Comparison of ENCODE assay signal across 20 mouse cellular contexts in the genomic region with DNA sequence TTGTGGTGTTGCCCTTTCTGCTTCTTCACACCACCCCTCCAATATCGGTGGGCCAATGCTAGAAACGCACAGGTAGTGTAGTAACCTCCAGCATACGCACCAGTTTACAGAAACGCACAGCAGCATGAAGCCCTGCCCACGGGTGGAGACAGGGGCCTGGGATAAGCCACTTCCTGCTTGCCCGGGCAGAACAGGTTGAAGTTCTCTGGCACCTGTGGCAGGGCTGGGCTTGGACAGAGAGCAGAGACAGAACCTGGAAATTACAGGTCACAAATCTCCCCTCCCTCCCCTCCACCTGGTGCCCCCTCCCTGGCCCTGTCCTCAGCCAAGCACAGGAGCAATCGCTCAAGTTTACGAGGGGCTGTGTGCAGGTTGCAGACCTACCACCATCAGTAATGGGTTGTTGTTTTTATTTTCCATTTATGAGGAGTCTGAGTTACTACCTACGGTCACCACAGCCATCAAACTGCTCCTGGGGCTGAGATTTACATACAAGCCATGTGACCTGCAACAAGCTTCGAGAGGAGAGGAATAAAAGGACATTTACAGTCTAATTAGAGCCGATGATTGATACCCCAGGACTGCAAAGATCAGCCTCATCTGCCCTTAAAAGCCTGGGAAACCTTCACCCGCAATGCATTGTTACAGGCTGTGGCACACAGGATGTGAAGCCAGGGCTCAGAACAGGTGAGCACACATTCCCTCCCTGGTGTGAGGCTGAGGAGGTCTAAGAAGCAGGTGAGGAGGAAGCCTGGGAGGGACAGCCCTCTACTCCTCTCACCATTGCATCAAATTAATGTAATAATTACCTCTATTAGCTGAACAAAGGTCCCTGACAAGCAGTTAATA.
DNase-seq lines count a peak whose midpoint lies in the region; ATAC-seq and TF ChIP-seq lines count a peak whose summit lies in the region.
"Had no signal": no experiment of that assay in that cellular context is flagged by ENCODE, and none has a peak within 500 bp of the region (broad histone marks: within the 10 kb centered on the region; RNA-seq: fewer than 3 reads in every experiment).

No protein-coding gene starts in this region.

- 0 out of 2 replicates have a peak, but pooled peaks cover 2% of the 10 kb centered on the region for H3K4me1 ChIP-seq in limb, embryonic 11.5 days (ENCODE audit: control insufficient read depth, insufficient read depth, low read length)
- peaks cover 21% of the 10 kb centered on the region for H3K4me1 ChIP-seq in limb, embryonic 10.5 days
- H3K4me1 ChIP-seq in intestine, embryonic 15.5 days (replicated peaks), result no peaks in the 10 kb centered on the region; the same call in 1 of the 2 replicates
- H3K4me1 ChIP-seq in kidney, embryonic 14.5 days (ENCODE audit: control insufficient read depth, insufficient read depth, low read length), result peaks cover 11% of the 10 kb centered on the region; the same call in 1 of the 2 replicates
- peaks cover 6% of the 10 kb centered on the region; the same call in 1 of the 2 replicates for H3K4me1 ChIP-seq in hindbrain, embryonic 10.5 days (replicated peaks)
- H3K4me1 ChIP-seq in hindbrain, postnatal 0 days (ENCODE audit: insufficient read depth, low read length), result no peaks in the 10 kb centered on the region

- no peak for TF ChIP-seq CTCF in hindbrain, postnatal 0 days (IDR thresholded peaks at IDR 0.05; ENCODE audit: low read depth)

- H3K27ac ChIP-seq in limb, embryonic 11.5 days (replicated peaks; ENCODE audit: low read depth, low read length), result no peak overlapping the region
- no peak overlapping the region for H3K27ac ChIP-seq in limb, embryonic 10.5 days
- 0 out of 2 replicates have a peak overlapping the region, but pooled peaks have one; percentile 48 for H3K27ac ChIP-seq in intestine, embryonic 15.5 days
- no peak overlapping the region for H3K27ac ChIP-seq in kidney, embryonic 14.5 days (ENCODE audit: low read depth, low read length)
- no peak overlapping the region for H3K27ac ChIP-seq in hindbrain, embryonic 10.5 days
- no peak overlapping the region for H3K27ac ChIP-seq in hindbrain, postnatal 0 days
- H3K27ac ChIP-seq: heart, embryonic 13.5 days; limb, embryonic 15.5 days; midbrain, embryonic 15.5 days had no signal

- no peak overlapping the region for H3K4me2 ChIP-seq in limb, embryonic 11.5 days (ENCODE audit: low read depth, severe bottlenecking)
- no peak overlapping the region; the same call in 1 of the 2 replicates for H3K4me2 ChIP-seq in intestine, embryonic 15.5 days (replicated peaks)
- H3K4me2 ChIP-seq in kidney, embryonic 14.5 days (replicated peaks; ENCODE audit: low read depth, low read length), result no peak overlapping the region
- no peak overlapping the region for H3K4me2 ChIP-seq in hindbrain, postnatal 0 days (ENCODE audit: low read depth, low read length)
- H3K4me2 ChIP-seq: heart, embryonic 13.5 days; limb, embryonic 15.5 days; midbrain, embryonic 15.5 days had no signal

- ATAC-seq in limb, embryonic 11.5 days (ENCODE audit: insufficient number of reproducible peaks, low FRiP score, low TSS enrichment, low read depth), result peak; percentile 26; the same call in 1 of the 2 replicates
- peak; percentile 91 for ATAC-seq in intestine, embryonic 15.5 days
- peak; percentile 90; the same call in 1 of the 2 replicates for ATAC-seq in kidney, embryonic 14.5 days (ENCODE audit: low FRiP score, low TSS enrichment)
- no peak for ATAC-seq in erythroblast, adult 5-6 weeks (replicated peaks; ENCODE audit: low FRiP score, poor library complexity, severe bottlenecking)
- no peak for ATAC-seq in hindbrain, postnatal 0 days
- ATAC-seq: inflammation-experienced regulatory T-cells, adult 6 months; midbrain, embryonic 15.5 days had no signal

- DNase-seq in limb, embryonic 11.5 days (ENCODE audit: low spot score), result peak; percentile 29
- no peak for DNase-seq in limb, embryonic 10.5 days (ENCODE audit: low spot score)
- DNase-seq in kidney, postnatal 4 days, result peak; percentile 50 to 62
- DNase-seq in hindbrain, embryonic 10.5 days (ENCODE audit: low spot score), result no peak
- DNase-seq in hindbrain, postnatal 0 days (ENCODE audit: low spot score), result no peak
- DNase-seq: adrenal gland, adult 8-10 months; cerebellum, adult 11-12 months; cerebellum, postnatal 36 days; gastrocnemius, postnatal 36 days; heart, postnatal 36 days; layer of hippocampus, adult 9-11 months; lung, postnatal 10 days; thymus, postnatal 25 days had no signal

- 36% methylated on average over 12 of the region's 12 CpGs for WGBS in limb, embryonic 11.5 days
- 52% methylated on average over 12 of the region's 12 CpGs for WGBS in limb, embryonic 10.5 days
- 39% methylated on average over 12 of the region's 12 CpGs for WGBS in intestine, embryonic 15.5 days
- WGBS in kidney, embryonic 14.5 days, result 25% methylated on average over 12 of the region's 12 CpGs
- WGBS in hindbrain, embryonic 10.5 days, result 87% methylated on average over 12 of the region's 12 CpGs
- WGBS in hindbrain, postnatal 0 days, result 82% methylated on average over 12 of the region's 12 CpGs

- no peak overlapping the region for H3K4me3 ChIP-seq in limb, embryonic 11.5 days (ENCODE audit: low read depth, low read length)
- H3K4me3 ChIP-seq in limb, embryonic 10.5 days, result no peak overlapping the region
- no peak overlapping the region for H3K4me3 ChIP-seq in intestine, embryonic 15.5 days (replicated peaks)
- H3K4me3 ChIP-seq in kidney, embryonic 14.5 days (ENCODE audit: low read length), result no peak overlapping the region
- H3K4me3 ChIP-seq in hindbrain, embryonic 10.5 days, result no peak overlapping the region
- H3K4me3 ChIP-seq in hindbrain, postnatal 0 days (ENCODE audit: low read length), result no peak overlapping the region
- H3K4me3 ChIP-seq: heart, embryonic 13.5 days; limb, embryonic 15.5 days; midbrain, embryonic 15.5 days had no signal

- no peaks in the 10 kb centered on the region for H3K27me3 ChIP-seq in limb, embryonic 11.5 days (ENCODE audit: control insufficient read depth, insufficient read depth, low read length)
- H3K27me3 ChIP-seq in limb, embryonic 10.5 days (ENCODE audit: low read depth, poor library complexity, severe bottlenecking), result peaks cover 41% of the 10 kb centered on the region; the same call in 1 of the 2 replicates
- no peaks in the 10 kb centered on the region for H3K27me3 ChIP-seq in intestine, embryonic 15.5 days (replicated peaks)
- H3K27me3 ChIP-seq in kidney, embryonic 14.5 days (ENCODE audit: control insufficient read depth, insufficient read depth, low read length), result peaks cover 9% of the 10 kb centered on the region; the same call in 1 of the 2 replicates
- H3K27me3 ChIP-seq in hindbrain, embryonic 10.5 days (ENCODE audit: insufficient read depth, poor library complexity, severe bottlenecking), result no peaks in the 10 kb centered on the region
- no peaks in the 10 kb centered on the region for H3K27me3 ChIP-seq in hindbrain, postnatal 0 days (ENCODE audit: insufficient read depth, low read length)
- H3K27me3 ChIP-seq: heart, embryonic 13.5 days had no signal

- no peak overlapping the region for H3K9ac ChIP-seq in limb, embryonic 11.5 days (ENCODE audit: low read length)
- no peak overlapping the region for H3K9ac ChIP-seq in intestine, embryonic 15.5 days
- no peak overlapping the region for H3K9ac ChIP-seq in kidney, embryonic 14.5 days (ENCODE audit: low read depth, low read length)
- no peak overlapping the region for H3K9ac ChIP-seq in hindbrain, postnatal 0 days (replicated peaks; ENCODE audit: low read length)
- H3K9ac ChIP-seq: heart, embryonic 13.5 days; limb, embryonic 15.5 days; midbrain, embryonic 15.5 days had no signal

- H3K9me3 ChIP-seq in limb, embryonic 11.5 days (ENCODE audit: control insufficient read depth, low read length), result no peaks in the 10 kb centered on the region
- no peaks in the 10 kb centered on the region for H3K9me3 ChIP-seq in limb, embryonic 10.5 days (replicated peaks)
- no peaks in the 10 kb centered on the region for H3K9me3 ChIP-seq in intestine, embryonic 15.5 days
- no peaks in the 10 kb centered on the region for H3K9me3 ChIP-seq in kidney, embryonic 14.5 days (ENCODE audit: control insufficient read depth, low read length)
- H3K9me3 ChIP-seq in hindbrain, embryonic 10.5 days, result no peaks in the 10 kb centered on the region
- no peaks in the 10 kb centered on the region for H3K9me3 ChIP-seq in hindbrain, postnatal 0 days (ENCODE audit: low read length)
- H3K9me3 ChIP-seq: limb, embryonic 15.5 days; midbrain, embryonic 15.5 days had no signal

- H3K36me3 ChIP-seq in limb, embryonic 11.5 days (ENCODE audit: control insufficient read depth, insufficient read depth, low read length), result no peaks in the 10 kb centered on the region
- H3K36me3 ChIP-seq in limb, embryonic 10.5 days, result no peaks in the 10 kb centered on the region
- no peaks in the 10 kb centered on the region for H3K36me3 ChIP-seq in intestine, embryonic 15.5 days
- H3K36me3 ChIP-seq in kidney, embryonic 14.5 days (ENCODE audit: control insufficient read depth, insufficient read depth, low read length), result no peaks in the 10 kb centered on the region
- H3K36me3 ChIP-seq in hindbrain, embryonic 10.5 days, result no peaks in the 10 kb centered on the region
- H3K36me3 ChIP-seq in hindbrain, postnatal 0 days (ENCODE audit: insufficient read depth, low read length), result no peaks in the 10 kb centered on the region
- H3K36me3 ChIP-seq: heart, embryonic 13.5 days; limb, embryonic 15.5 days; midbrain, embryonic 15.5 days had no signal

Comparison
In these comparisons a context has a peak if more than half of its experiments do, and no peak if none do; other contexts are left out.
1. DNase-seq: peak in limb, embryonic 11.5 days (single experiment) and kidney, postnatal 4 days (2 of 2); none in limb, embryonic 10.5 days (single experiment), hindbrain, embryonic 10.5 days (single experiment) and hindbrain, postnatal 0 days (single experiment).
2. ATAC-seq: peak in limb, embryonic 11.5 days (single experiment), intestine, embryonic 15.5 days (single experiment) and kidney, embryonic 14.5 days (single experiment); none in erythroblast, adult 5-6 weeks (single experiment) and hindbrain, postnatal 0 days (single experiment).